Mouse (Mus musculus): Measurements from ENCODE around the gene Vmp1.

DNA sequence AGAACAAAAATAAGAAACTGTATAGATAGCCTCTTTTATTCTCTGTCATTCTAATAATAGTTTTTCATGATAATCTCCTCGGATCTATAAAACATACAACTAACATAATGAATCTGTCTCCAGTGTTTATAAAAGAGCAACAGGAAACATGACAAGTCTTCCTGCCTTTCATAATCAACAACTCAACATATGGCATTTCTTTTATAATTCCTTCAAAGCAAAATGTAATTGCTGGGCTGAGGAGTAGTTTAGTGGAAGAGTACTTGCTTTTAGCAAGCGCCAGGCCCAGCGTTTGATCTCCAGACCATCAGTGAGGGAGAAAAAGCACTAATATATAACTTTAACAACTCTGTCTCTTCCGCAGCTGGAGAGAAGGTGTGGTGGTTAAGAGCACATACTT lies 41.9 kb downstream of the Vmp1 start:
- no peak for TF ChIP-seq TAL1 (IDR thresholded peaks at IDR 0.05; ENCODE audit: low read length)
- no peak for TF ChIP-seq GATA1 (IDR thresholded peaks at IDR 0.05; ENCODE audit: low read length)

All from erythroblast, embryonic 14.5 days (primary cell).